Mouse (Mus musculus) heart, postnatal 4 days (tissue): Measurements from ENCODE around the gene Ptbp1. TPM values are rescaled to one million over a fixed set of nuclear protein-coding genes. Genes with fewer than 3 reads are reported as not detected.
A peak's percentile ranks its signal among the peaks of the same experiment; 100 is the strongest.
"Not testable (repeated sequence)": the region's sequence is repeated elsewhere in the genome, so short reads cannot be mapped to it uniquely, and the experiment has no call there.

Experiments used
- DNase-seq: peaks from one replicate; pipeline ENCODE4 v3.0.0; 2021
- microRNA-seq, 2 experiments: library from miRNA; unstranded; fragments of <30 nt; microRNA quantifications; one replicate each; pipeline ENCODE4 v1.2.0; 2021 to 2022
- total RNA-seq, 2 experiments: library from RNA; stranded (reverse); gene quantifications; 2 replicates each; pipeline ENCODE4 v1.2.3; 2021

Ptbp1 gene
- total RNA-seq, 2 experiments from 2014 or later, result 167 to 182 TPM

DNA sequence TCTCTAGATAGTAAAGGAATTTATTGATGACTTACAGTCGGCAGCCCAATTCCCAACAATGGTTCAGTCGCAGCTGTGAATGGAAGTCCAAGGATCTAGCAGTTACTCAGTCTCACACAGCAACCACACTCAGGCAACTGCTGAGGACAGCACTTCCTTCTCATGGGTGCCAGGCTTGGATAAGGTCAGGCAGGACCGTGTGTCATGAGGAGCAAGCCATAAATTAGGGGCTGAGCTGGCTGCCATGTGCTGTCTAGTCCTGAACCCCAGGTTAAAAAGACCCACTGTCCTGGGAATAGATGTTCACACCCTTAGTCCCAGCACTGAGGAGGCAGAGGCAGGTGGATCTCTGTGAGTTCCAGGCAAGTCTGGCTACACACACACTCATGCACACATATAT lies 30.7 kb downstream of the Ptbp1 start:
- DNase-seq, result not testable (repeated sequence)

- DNase-seq, result no peak
Observed at GRCm38 (mm10) chr10:79886054-79886453, 31.8 kb downstream of the Ptbp1 start, which contains the start of gene Elane. TSS of gene Elane (plus strand) at chr10:79886247.

DNA sequence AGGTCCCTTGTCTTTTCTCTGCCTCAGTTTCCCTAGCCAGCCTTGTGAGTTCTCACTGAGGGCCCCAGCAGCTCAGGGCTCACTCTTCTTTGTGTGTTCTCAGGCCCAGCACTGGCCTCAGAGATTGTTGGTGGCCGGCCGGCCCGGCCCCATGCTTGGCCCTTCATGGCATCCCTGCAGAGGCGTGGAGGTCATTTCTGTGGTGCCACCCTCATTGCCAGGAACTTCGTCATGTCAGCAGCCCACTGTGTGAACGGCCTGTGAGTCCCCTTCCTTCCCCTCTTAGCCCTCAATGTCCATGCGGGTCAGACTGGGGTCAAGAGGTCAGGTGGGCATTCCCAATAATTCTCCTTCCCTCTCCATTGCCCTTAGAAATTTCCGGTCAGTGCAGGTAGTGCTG lies 32.4 kb downstream of the Ptbp1 start:
- no peak for DNase-seq

DNA sequence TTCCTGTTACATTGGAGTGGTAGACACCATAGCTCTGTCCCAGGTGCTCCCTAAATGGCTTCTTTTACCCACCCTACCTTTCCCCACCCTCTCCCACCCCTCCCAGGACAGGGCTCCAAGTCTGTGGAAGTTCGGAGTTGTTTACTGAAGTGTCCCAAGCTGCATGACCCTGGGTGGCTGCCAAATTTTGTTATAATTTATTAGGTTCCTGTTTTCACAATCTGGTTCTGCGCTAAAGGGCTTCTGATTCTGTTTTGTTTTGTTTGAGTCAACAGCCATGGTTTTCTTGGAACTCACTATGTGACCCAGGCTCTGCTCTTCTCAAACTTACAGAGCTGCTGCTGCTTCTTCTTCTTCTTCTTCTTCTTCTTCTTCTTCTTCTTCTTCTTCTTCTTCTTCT lies 35.2 kb downstream of the Ptbp1 start:
- DNase-seq, result no peak

DNA sequence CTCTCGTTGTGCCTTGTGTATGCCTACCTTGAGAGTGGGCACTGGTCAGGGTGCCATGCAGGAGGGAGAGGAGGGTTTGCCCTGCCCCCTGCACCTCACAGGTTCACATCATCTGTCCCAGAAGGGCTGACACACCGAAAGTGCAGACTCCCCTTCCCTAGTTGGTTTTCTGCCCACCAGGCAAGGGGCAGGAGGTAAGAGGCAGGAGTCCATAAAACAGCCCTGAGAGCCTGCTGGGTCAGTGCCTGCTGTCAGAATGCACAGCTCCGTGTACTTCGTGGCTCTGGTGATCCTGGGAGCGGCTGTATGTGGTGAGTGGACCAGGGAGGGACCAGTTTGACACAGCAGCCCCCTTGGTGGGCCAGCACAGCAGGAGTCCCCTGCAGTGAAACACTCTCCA lies 36.4 kb downstream of the Ptbp1 start, which contains the start of gene Cfd:
TSS of gene Cfd (plus strand) at position 184 of the 400 bp plus-strand sequence.
- DNase-seq, result no peak

DNA sequence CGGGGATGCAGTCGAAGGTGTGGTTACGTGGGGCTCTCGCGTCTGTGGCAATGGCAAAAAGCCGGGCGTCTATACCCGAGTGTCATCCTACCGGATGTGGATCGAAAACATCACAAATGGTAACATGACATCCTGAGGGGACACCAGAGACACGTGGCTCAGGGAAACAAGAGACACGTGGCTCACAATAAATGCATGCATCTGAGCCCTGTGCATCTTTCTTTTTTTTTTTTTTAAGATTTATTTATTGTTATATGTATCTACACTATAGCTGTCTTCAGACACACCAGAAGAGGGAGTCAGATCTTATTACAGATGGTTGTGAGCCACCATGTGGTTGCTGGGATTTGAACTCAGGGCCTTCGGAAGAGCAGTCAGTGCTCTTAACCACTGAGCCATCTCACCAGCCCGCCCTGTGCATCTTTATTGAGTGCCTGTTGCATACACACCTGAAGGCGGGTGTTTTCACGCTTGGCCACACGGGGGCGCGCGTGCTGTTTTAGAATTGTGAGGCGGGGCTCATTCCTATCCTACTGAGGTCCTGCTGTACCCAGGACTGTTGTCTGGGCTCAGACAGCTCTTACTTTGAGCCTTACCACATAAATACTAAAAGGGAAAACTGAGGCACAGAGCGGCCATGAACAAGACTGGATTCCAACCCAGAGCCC lies 38.4 kb downstream of the Ptbp1 start:
- DNase-seq, result peak; percentile 84

DNA sequence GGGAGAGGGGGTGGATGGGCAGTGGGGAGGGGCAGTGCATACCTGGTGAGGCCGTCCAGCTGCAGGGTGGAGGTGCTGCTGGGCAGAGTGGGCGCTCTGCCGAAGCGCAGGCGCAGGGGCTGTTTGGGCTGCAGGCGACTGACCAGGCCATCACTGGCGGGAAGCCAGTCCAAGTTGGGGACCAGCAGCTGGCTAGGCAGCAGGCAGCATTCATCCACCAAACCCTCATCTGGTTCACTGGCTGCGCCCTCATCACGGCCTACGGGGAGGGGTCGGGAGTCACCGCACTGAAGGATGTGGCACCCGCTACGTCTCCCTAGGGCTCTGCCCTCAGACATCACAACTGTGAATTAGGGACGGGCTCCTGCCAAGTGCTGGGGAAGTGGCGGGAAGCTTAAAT lies 42.1 kb downstream of the Ptbp1 start:
- DNase-seq, result no peak

- no peak for DNase-seq
Observed at GRCm38 (mm10) chr10:79896814-79897213, 42.6 kb downstream of the Ptbp1 start.

GRCm38 (mm10) chr10:79897316-79898245 lies 43.4 kb downstream of the Ptbp1 start:
- no peak for DNase-seq

DNA sequence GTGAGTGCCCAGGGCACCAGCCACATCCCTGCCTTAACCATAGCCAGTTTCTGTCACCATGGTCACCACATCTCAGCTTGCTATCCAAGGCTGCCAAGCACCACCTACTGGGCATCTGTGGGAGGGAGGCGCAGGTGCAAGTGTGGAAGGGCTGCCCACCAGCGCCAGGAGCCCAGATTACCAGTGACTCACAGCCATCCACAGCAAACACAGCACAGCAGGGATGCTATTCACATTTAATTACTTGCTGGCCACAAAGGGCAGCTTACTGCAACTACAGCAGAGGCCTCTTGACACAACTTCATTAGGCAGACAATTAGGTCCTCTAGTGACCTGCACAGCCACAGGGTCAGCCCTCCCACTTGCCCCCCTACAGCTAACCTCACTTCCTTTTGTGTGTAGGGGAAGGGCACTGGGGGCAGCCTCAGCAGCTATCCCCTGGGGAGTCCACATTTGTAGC lies 46.8 kb downstream of the Ptbp1 start:
- no peak for DNase-seq

DNA sequence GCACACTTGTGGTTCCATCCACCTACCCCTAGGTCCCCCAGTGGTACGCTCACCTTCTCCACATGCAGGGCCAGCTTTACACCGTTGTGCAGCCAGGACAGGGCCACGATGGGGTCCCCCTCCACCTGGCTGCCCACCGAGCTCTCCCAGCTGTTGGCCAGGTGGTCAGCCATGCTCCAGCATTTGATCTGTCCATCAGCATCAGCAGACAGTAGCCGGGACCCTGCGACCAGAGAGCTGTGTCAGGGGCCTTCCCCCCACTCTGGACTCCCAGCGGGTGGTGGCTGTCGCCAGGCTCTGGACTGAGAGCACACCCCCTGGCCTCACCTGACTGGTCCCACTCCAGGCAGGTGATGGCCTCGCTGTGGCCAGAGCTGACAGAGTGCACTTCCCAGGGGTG lies 52.5 kb downstream of the Ptbp1 start:
- no peak for DNase-seq

- DNase-seq, result no peak
Observed at GRCm38 (mm10) chr10:79907415-79907814, 53.2 kb downstream of the Ptbp1 start.

DNA sequence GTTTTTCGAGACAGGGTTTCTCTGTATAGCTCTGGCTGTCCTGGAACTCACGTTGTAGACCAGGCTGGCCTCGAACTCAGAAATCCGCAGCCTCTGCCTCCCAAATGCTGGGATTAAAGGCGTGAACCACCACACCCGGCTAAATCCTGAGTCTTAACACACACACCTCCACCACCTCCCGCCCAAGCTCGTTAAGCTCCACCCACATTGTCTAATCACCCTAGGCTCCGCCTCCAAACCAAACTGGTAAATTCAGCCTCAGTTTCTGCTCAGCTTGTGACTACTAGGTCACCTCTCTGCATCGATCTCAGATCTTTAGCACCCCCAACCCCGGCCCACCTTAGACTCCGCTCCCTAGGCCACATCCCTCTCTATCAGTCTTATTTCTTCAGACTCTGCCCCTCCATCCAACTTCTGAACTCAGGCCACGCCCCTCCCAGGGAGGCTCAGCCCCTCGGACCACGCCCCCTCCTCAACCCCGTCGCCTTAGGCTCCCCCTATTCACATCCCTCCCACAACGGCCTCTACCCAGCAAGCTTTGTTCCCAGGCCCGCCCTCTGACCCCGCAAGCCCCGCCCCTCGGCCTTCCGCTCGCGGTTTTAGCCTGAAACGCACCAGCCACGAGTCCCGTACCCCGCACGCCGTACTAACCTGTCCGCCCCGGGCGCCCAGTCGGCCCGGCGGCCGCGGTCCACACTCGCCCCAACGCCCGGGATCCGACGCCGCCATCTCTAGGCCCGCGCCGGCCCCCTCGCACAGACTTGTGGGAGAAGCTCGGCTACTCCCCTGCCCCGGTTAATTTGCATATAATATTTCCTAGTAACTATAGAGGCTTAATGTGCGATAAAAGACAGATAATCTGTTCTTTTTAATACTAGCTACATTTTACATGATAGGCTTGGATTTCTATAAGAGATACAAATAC lies 54.2 kb downstream of the Ptbp1 start, which contains the start of gene Med16:
TSS of gene Med16 (minus strand) at position 757 of the 925 bp plus-strand sequence.
- peak; percentile 97 for DNase-seq

DNA sequence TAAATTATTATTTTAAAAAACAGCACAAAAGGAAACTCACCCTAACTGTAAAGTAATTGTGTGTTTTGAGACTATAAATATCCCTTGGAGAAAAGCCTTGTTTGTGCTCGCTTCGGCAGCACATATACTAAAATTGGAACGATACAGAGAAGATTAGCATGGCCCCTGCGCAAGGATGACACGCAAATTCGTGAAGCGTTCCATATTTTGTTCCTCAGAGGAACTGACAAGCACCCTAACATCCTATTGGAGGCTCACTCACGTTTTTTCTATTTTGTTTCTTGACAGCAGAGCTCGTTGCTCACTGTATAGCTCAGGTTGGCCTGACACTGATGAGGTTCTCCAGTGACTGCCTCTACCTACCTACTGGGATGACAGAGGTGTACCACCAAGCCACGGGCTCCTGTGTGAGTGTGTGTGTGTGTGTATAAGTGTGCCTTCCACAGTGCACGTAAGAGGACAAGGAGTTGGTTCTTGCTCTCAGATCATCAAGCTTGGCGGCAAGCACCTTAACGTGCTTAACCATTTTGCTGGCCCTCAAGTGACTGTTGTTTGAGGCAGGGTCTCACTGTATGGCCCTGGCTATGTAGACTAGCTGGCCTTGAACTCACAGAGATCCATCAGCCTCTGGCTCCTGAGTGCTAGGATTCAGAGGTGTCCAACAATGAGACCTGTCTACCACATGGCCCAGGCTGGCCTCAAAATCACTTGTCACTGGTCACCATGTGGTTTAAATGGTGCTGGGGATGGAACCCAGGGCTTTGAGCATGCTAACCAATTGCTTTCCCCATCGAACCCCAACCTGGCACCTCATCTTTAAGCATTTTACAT lies 55.1 kb downstream of the Ptbp1 start:
- no peak for DNase-seq

GRCm38 (mm10) chr10:79910556-79910955 lies 56.3 kb downstream of the Ptbp1 start, which contains the start of gene Gm26602:
TSS of gene Gm26602 (plus strand) at chr10:79910856.
- no peak for DNase-seq

DNA sequence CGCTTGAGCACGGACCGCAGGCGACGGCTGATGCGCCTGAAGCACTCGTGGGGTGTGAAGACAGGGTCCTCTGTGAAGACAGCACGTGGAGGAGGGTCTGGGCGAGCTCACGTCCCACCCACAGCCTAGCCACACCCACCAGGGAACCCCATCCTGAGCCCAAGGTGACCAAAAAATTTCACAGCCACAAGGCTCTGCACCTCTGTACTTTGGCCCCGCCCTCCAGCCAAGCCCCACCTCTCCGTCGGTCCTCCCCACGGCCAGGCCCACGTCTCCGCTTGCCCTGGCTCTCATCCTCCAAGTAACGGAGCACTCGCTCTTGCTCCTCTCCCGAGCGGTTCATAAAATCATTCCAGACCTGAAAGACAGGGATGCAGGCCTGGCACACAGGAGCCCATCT lies 58.2 kb downstream of the Ptbp1 start:
- no peak for DNase-seq

Small RNAs within 50 kb of the gene (microRNA-seq; reads per million reads assigned to microRNA genes)
- gene Mir6910, result 0 reads per million in 2 experiments

Other genes with a start within 250 kb of the Ptbp1 start
- gene C2cd4c, start 240.4 kb upstream of the Ptbp1 start, total RNA-seq, result under 1 TPM; 0.10 to 0.11 TPM
- 1 to 10 TPM; 3.2 to 3.7 TPM for gene Shc2, start 216.5 kb upstream of the Ptbp1 start, total RNA-seq
- not detected for gene Odf3l2, start 208.7 kb upstream of the Ptbp1 start, total RNA-seq
- under 1 TPM; 0.36 to 0.67 TPM for gene Madcam1, start 189.9 kb upstream of the Ptbp1 start, total RNA-seq
- gene Tpgs1, start 185.1 kb upstream of the Ptbp1 start, total RNA-seq, result 10 to 100 TPM; 18.8 to 20.3 TPM
- 100 to 1,000 TPM; 134 to 145 TPM for gene Cdc34, start 172.2 kb upstream of the Ptbp1 start, total RNA-seq
- gene Gzmm, start 165.4 kb upstream of the Ptbp1 start, total RNA-seq, result 1 to 10 TPM; 2.9 to 3.7 TPM
- 100 to 1,000 TPM; 793 to 876 TPM for gene Bsg, start 149.9 kb upstream of the Ptbp1 start, total RNA-seq
- 1 to 10 TPM; 7.6 to 9.5 TPM for gene Hcn2, start 137.8 kb upstream of the Ptbp1 start, total RNA-seq
- 10 to 100 TPM; 35.4 to 39.6 TPM for gene Polrmt, start 107.8 kb upstream of the Ptbp1 start, total RNA-seq
- not detected for gene Fgf22, start 99.4 kb upstream of the Ptbp1 start, total RNA-seq
- gene Rnf126, start 87.5 kb upstream of the Ptbp1 start, total RNA-seq, result 10 to 100 TPM; 40.3 to 45.9 TPM
- 10 to 100 TPM; 10.3 TPM for gene Fstl3, start 77.2 kb upstream of the Ptbp1 start, total RNA-seq
- gene Prss57, start 63.5 kb upstream of the Ptbp1 start, total RNA-seq, result not detected
- 10 to 100 TPM; 78.5 to 88.6 TPM for gene Palm, start 60.9 kb upstream of the Ptbp1 start, total RNA-seq
- gene Misp, start 33.4 kb upstream of the Ptbp1 start, total RNA-seq, result under 1 TPM; 0.14 to 0.45 TPM
- not detected for gene Prtn3, start 20.0 kb downstream of the Ptbp1 start, total RNA-seq
- gene Plppr3, start 20.2 kb downstream of the Ptbp1 start, total RNA-seq, result 1 to 10 TPM; 2.5 to 2.9 TPM
- gene Elane, start 31.8 kb downstream of the Ptbp1 start, total RNA-seq, result not detected
- under 1 TPM in 1 of 2 experiments, not detected in 1; 0.38 TPM for gene Cfd, start 36.4 kb downstream of the Ptbp1 start, total RNA-seq
- gene Med16, start 54.5 kb downstream of the Ptbp1 start, total RNA-seq, result 10 to 100 TPM; 67.1 to 68.2 TPM
- gene Gm26602, start 56.4 kb downstream of the Ptbp1 start, total RNA-seq, result not detected
- under 1 TPM; 0.25 to 0.33 TPM for gene Kiss1r, start 62.5 kb downstream of the Ptbp1 start, total RNA-seq
- gene R3hdm4, start 66.8 kb downstream of the Ptbp1 start, total RNA-seq, result 100 to 1,000 TPM in 1 of 2 experiments, 10 to 100 TPM in 1; 91.0 to 100 TPM
- 1 to 10 TPM; 4.2 to 4.3 TPM for gene Arid3a, start 72.6 kb downstream of the Ptbp1 start, total RNA-seq
- gene Wdr18, start 105.7 kb downstream of the Ptbp1 start, total RNA-seq, result 10 to 100 TPM; 25.5 to 28.5 TPM
- under 1 TPM in 1 of 2 experiments, not detected in 1; 0.21 TPM for gene Grin3b, start 116.3 kb downstream of the Ptbp1 start, total RNA-seq
- 100 to 1,000 TPM; 117 to 120 TPM for gene Tmem259, start 129.9 kb downstream of the Ptbp1 start, total RNA-seq
- 100 to 1,000 TPM; 109 to 113 TPM for gene Cnn2, start 134.2 kb downstream of the Ptbp1 start, total RNA-seq
- gene Abca7, start 142.1 kb downstream of the Ptbp1 start, total RNA-seq, result 1 to 10 TPM; 6.9 to 8.1 TPM
- 1 to 10 TPM; 4.0 to 4.1 TPM for gene Arhgap45, start 162.2 kb downstream of the Ptbp1 start, total RNA-seq
- 10 to 100 TPM; 66.6 to 70.7 TPM for gene Polr2e, start 185.4 kb downstream of the Ptbp1 start, total RNA-seq
- gene Gpx4, start 192.7 kb downstream of the Ptbp1 start, total RNA-seq, result 100 to 1,000 TPM; 450 to 489 TPM